Mouse (Mus musculus) erythroblast, embryonic 14.5 days (primary cell): ENCODE data around the gene Supt4a.

ENCODE experiments used
- GATA1 ChIP-seq: IDR thresholded peaks from 2 replicates; pipeline ENCODE4 v1.6.1; 2012; ENCODE audit warnings: low read length, inconsistent platforms, mixed read lengths
- TAL1 ChIP-seq: IDR thresholded peaks from 3 replicates; pipeline ENCODE4 v1.6.1; 2012; ENCODE audit warnings: low read length, inconsistent platforms, mixed read lengths

- TF ChIP-seq TAL1 (no peak), GATA1 (no peak)
Observed at GRCm38 (mm10) chr11:87750521-87750920, 13.2 kb downstream of the Supt4a start.
